Mouse (Mus musculus) limb, embryonic 12.5 days (tissue): ENCODE results near the gene AI182371. TPM values are rescaled to one million over a fixed set of nuclear protein-coding genes. Genes with fewer than 3 reads are reported as not detected.

Experiments
- ATAC-seq: fragments of 200-750 bp; cut with Nextera tagmentation; 2 replicates; pipeline ENCODE4 v1.8.0; 2017; ENCODE audit warnings: low read depth, moderate TSS enrichment; ENCODE audit not compliant: insufficient number of reproducible peaks, insufficient read depth, low FRiP score, low TSS enrichment
- H3K27ac ChIP-seq: fragments of 300-500 bp; sonication (generic); 2 replicates; pipeline ENCODE4 v1.5.1; 2016; ENCODE audit warnings: mild to moderate bottlenecking, moderate library complexity
- H3K27me3 ChIP-seq: fragments of 300-500 bp; sonication (generic); 2 replicates; pipeline ENCODE4 v1.6.1; 2016; ENCODE audit warnings: mild to moderate bottlenecking, moderate library complexity
- H3K36me3 ChIP-seq: fragments of 300-500 bp; sonication (generic); 2 replicates; pipeline ENCODE4 v1.6.1; 2016; ENCODE audit warnings: mild to moderate bottlenecking, moderate library complexity
- H3K4me1 ChIP-seq: fragments of 300-500 bp; sonication (generic); replicated peaks from 2 replicates; pipeline ENCODE4 v1.6.1; 2016
- H3K4me2 ChIP-seq: fragments of 300-500 bp; sonication (generic); 2 replicates; pipeline ENCODE4 v1.6.1; 2016; ENCODE audit warnings: mild to moderate bottlenecking, moderate library complexity
- H3K4me3 ChIP-seq: fragments of 300-500 bp; sonication (generic); replicated peaks from 2 replicates; pipeline ENCODE4 v1.5.1; 2016; ENCODE audit warnings: mild to moderate bottlenecking
- H3K9ac ChIP-seq: fragments of 300-500 bp; sonication (generic); replicated peaks from 2 replicates; pipeline ENCODE4 v1.6.1; 2016; ENCODE audit warnings: mild to moderate bottlenecking, moderate library complexity
- H3K9me3 ChIP-seq: fragments of 300-500 bp; sonication (generic); 2 replicates; pipeline ENCODE4 v1.6.1; 2016; ENCODE audit warnings: mild to moderate bottlenecking, moderate library complexity
- WGBS: fragments of 180-500 bp; shearing (Covaris S2); methylation state at CpG from one replicate; pipeline ENCODE4 v1.1.7; 2016; 5-methylcytosine and 5-hydroxymethylcytosine counted together
- polyA plus RNA-seq: library from polyadenylated mRNA; unstranded; fragments of >200 nt; fragmentation: Nextera tagmentation; extraction: Ambion mirVana; gene quantifications from 2 replicates; pipeline ENCODE4 v1.2.1, GENCODE M21; 2016

Gene AI182371
- 0.14 and 0.20 TPM in 2 replicates for polyA plus RNA-seq

- ATAC-seq, result no peak
- Histone ChIP-seq H3K4me2 (no peak within 1 kb of the TSS), H3K27me3 (no peaks in the 10 kb centered on the region), H3K4me1 (no peaks in the 10 kb centered on the region), H3K27ac (no peak within 1 kb of the TSS), H3K9ac (no peak within 1 kb of the TSS), H3K36me3 (no peaks in the 10 kb centered on the region), H3K4me3 (no peak within 1 kb of the TSS), H3K9me3 (no peaks in the 10 kb centered on the region)
- WGBS, result 88% methylated on average over 3 of the region's 3 CpGs
Observed at GRCm38 (mm10) chr2:35101443-35101842, at the start of gene AI182371. Gene AI182371, minus strand, starts transcription at chr2:35101543.

- H3K9ac ChIP-seq, result no peak overlapping the region
- H3K27me3 ChIP-seq, result no peaks in the 10 kb centered on the region
- WGBS, result 93% methylated on average over 10 of the region's 10 CpGs
- no peak for ATAC-seq
- no peak overlapping the region for H3K4me3 ChIP-seq
- no peaks in the 10 kb centered on the region for H3K9me3 ChIP-seq
- H3K4me1 ChIP-seq, result no peaks in the 10 kb centered on the region
- no peak overlapping the region for H3K27ac ChIP-seq
- H3K36me3 ChIP-seq, result peaks cover 98% of the 10 kb centered on the region
- H3K4me2 ChIP-seq, result no peak overlapping the region
Observed at GRCm38 (mm10) chr2:35148806-35149205, 47.5 kb upstream of the AI182371 start.

GRCm38 (mm10) chr2:35141673-35142072 is 40.3 kb upstream of the AI182371 start:
- H3K27me3 ChIP-seq, result no peaks in the 10 kb centered on the region
- H3K4me1 ChIP-seq, result no peaks in the 10 kb centered on the region
- no peak for ATAC-seq
- H3K27ac ChIP-seq, result no peak overlapping the region
- WGBS, result 95% methylated on average over 3 of the region's 3 CpGs
- no peak overlapping the region for H3K4me3 ChIP-seq
- H3K9ac ChIP-seq, result no peak overlapping the region
- H3K36me3 ChIP-seq, result peaks cover 96% of the 10 kb centered on the region
- no peak overlapping the region for H3K4me2 ChIP-seq
- H3K9me3 ChIP-seq, result no peaks in the 10 kb centered on the region

GRCm38 (mm10) chr2:35138576-35138975 is 37.2 kb upstream of the AI182371 start:
- no peak overlapping the region for H3K27ac ChIP-seq
- no peak overlapping the region for H3K4me3 ChIP-seq
- peaks cover 85% of the 10 kb centered on the region for H3K36me3 ChIP-seq
- H3K4me1 ChIP-seq, result no peaks in the 10 kb centered on the region
- H3K9ac ChIP-seq, result no peak overlapping the region
- no peak for ATAC-seq
- no peaks in the 10 kb centered on the region for H3K27me3 ChIP-seq
- WGBS, result 93% methylated on average over 1 of the region's 1 CpGs
- no peaks in the 10 kb centered on the region for H3K9me3 ChIP-seq
- H3K4me2 ChIP-seq, result no peak overlapping the region

- Histone ChIP-seq H3K4me1 (peaks cover 10% of the 10 kb centered on the region), H3K9me3 (no peaks in the 10 kb centered on the region), H3K36me3 (peaks cover 47% of the 10 kb centered on the region), H3K27ac (no peak overlapping the region), H3K27me3 (no peaks in the 10 kb centered on the region), H3K4me3 (no peak overlapping the region), H3K4me2 (no peak overlapping the region), H3K9ac (no peak overlapping the region)
- 82% methylated on average over 5 of the region's 5 CpGs for WGBS
- no peak for ATAC-seq
Observed at GRCm38 (mm10) chr2:35133891-35134290, 32.5 kb upstream of the AI182371 start.

- Histone ChIP-seq H3K9me3 (no peaks in the 10 kb centered on the region), H3K36me3 (peaks cover 47% of the 10 kb centered on the region), H3K27me3 (no peaks in the 10 kb centered on the region), H3K9ac (peak overlapping the region; percentile 67), H3K27ac (peak overlapping the region; percentile 88), H3K4me1 (peaks cover 10% of the 10 kb centered on the region), H3K4me3 (peak overlapping the region; percentile 52), H3K4me2 (peak overlapping the region; percentile 80)
- WGBS, result 6% methylated on average over 5 of the region's 5 CpGs
- ATAC-seq, result no peak
Observed at GRCm38 (mm10) chr2:35132662-35133055, 31.3 kb upstream of the AI182371 start.

- whole genome bisulfite sequencing, result 1% methylated on average over 21 of the region's 21 CpGs
- no peaks in the 10 kb centered on the region for H3K27me3 ChIP-seq
- H3K4me2 ChIP-seq, result peak overlapping the region; percentile 80
- peak overlapping the region; percentile 52 for H3K4me3 ChIP-seq
- H3K4me1 ChIP-seq, result peaks cover 10% of the 10 kb centered on the region
- H3K9ac ChIP-seq, result peak overlapping the region; percentile 67
- H3K27ac ChIP-seq, result peak overlapping the region; percentile 88
- peaks cover 47% of the 10 kb centered on the region for H3K36me3 ChIP-seq
- ATAC-seq, result peak; percentile 99
- H3K9me3 ChIP-seq, result no peaks in the 10 kb centered on the region
Observed at GRCm38 (mm10) chr2:35131991-35132661, 30.8 kb upstream of the AI182371 start.

GRCm38 (mm10) chr2:35131491-35131890 is 30.1 kb upstream of the AI182371 start:
- Histone ChIP-seq H3K36me3 (peaks cover 42% of the 10 kb centered on the region), H3K27me3 (no peaks in the 10 kb centered on the region), H3K4me2 (peak overlapping the region; percentile 80), H3K9ac (no peak overlapping the region), H3K9me3 (no peaks in the 10 kb centered on the region), H3K4me1 (peaks cover 10% of the 10 kb centered on the region), H3K4me3 (peak overlapping the region; percentile 52), H3K27ac (0 out of 2 replicates have a peak overlapping the region, but pooled peaks have one; percentile 59)
- peak; percentile 66 for ATAC-seq

GRCm38 (mm10) chr2:35124716-35125115 is 23.4 kb upstream of the AI182371 start:
- Histone ChIP-seq H3K9me3 (no peaks in the 10 kb centered on the region), H3K4me2 (no peak overlapping the region), H3K4me1 (no peaks in the 10 kb centered on the region), H3K9ac (no peak overlapping the region), H3K4me3 (no peak overlapping the region), H3K27me3 (no peaks in the 10 kb centered on the region), H3K36me3 (peaks cover 43% of the 10 kb centered on the region), H3K27ac (no peak overlapping the region)
- no peak for ATAC-seq
- WGBS, result 77% methylated on average over 7 of the region's 7 CpGs

GRCm38 (mm10) chr2:35110521-35110920 is 9.2 kb upstream of the AI182371 start:
- H3K4me2 ChIP-seq, result no peak overlapping the region
- WGBS, result 83% methylated on average over 2 of the region's 2 CpGs
- H3K4me3 ChIP-seq, result no peak overlapping the region
- no peak overlapping the region for H3K27ac ChIP-seq
- H3K9me3 ChIP-seq, result no peaks in the 10 kb centered on the region
- no peaks in the 10 kb centered on the region for H3K27me3 ChIP-seq
- ATAC-seq, result no peak
- no peak overlapping the region for H3K9ac ChIP-seq
- peaks cover 5% of the 10 kb centered on the region; the same call in 1 of the 2 replicates for H3K36me3 ChIP-seq
- H3K4me1 ChIP-seq, result peaks cover 3% of the 10 kb centered on the region; the same call in 1 of the 2 replicates

- 2% methylated on average over 13 of the region's 13 CpGs for WGBS
- Histone ChIP-seq H3K4me3 (peak overlapping the region; percentile 80), H3K27ac (peak overlapping the region; percentile 84)
Observed at GRCm38 (mm10) chr2:35109924-35110304, 8.6 kb upstream of the AI182371 start.

More at GRCm38 (mm10) chr2:35109924-35110304, 8.6 kb upstream of the AI182371 start:
- Histone ChIP-seq H3K9ac (peak overlapping the region; percentile 81), H3K9me3 (no peaks in the 10 kb centered on the region), H3K4me2 (peak overlapping the region; percentile 67), H3K36me3 (no peaks in the 10 kb centered on the region), H3K4me1 (peaks cover 3% of the 10 kb centered on the region; the same call in 1 of the 2 replicates), H3K27me3 (no peaks in the 10 kb centered on the region)
- no peak for ATAC-seq
